Mouse (Mus musculus) heart, embryonic 14.5 days (tissue): Measurements from ENCODE around the gene Foxk1. TPM values are rescaled to one million over a fixed set of nuclear protein-coding genes. Genes with fewer than 3 reads are reported as not detected.
A peak's percentile ranks its signal among the peaks of the same experiment; 100 is the strongest.

Experiments used
- ATAC-seq: fragments of 200-750 bp; cut with Nextera tagmentation; 2 replicates; pipeline ENCODE4 v1.8.0; 2017; ENCODE audit warnings: low read depth, moderate TSS enrichment; ENCODE audit not compliant: insufficient number of reproducible peaks, insufficient read depth, low FRiP score
- H3K27ac ChIP-seq, 2 experiments: fragments of 200-500 bp in 1 of 2; fragments of 300-500 bp in 1 of 2; sonication (generic) in 1 of 2; replicated peaks in 1 of 2; 2 replicates each; pipeline ENCODE4 v1.5.1; 2012 to 2014; ENCODE audit warnings: low read depth in 2 of 2, low read length in 2 of 2, control low read depth in 1 of 2, mild to moderate bottlenecking in 1 of 2, mixed read lengths in 1 of 2; ENCODE audit not compliant: control insufficient read depth in 1 of 2, insufficient read depth in 1 of 2
- H3K27me3 ChIP-seq: fragments of 300-500 bp; sonication (generic); 2 replicates; pipeline ENCODE4 v1.6.1; 2014; ENCODE audit warnings: mild to moderate bottlenecking, low read length, control low read depth; ENCODE audit not compliant: control insufficient read depth, insufficient read depth
- H3K36me3 ChIP-seq: fragments of 300-500 bp; sonication (generic); 2 replicates; pipeline ENCODE4 v1.6.1; 2014; ENCODE audit warnings: mild to moderate bottlenecking, control low read depth, low read length, mixed read lengths; ENCODE audit not compliant: control insufficient read depth, insufficient read depth
- H3K4me1 ChIP-seq, 2 experiments: fragments of 200-500 bp in 1 of 2; fragments of 300-500 bp in 1 of 2; sonication (generic) in 1 of 2; 2 replicates each; pipeline ENCODE4 v1.6.1; 2012 to 2014; ENCODE audit warnings: low read length in 2 of 2, control low read depth in 1 of 2, mixed read lengths in 1 of 2; ENCODE audit not compliant: control insufficient read depth in 2 of 2, insufficient read depth in 2 of 2
- H3K4me2 ChIP-seq: fragments of 300-500 bp; sonication (generic); 2 replicates; pipeline ENCODE4 v1.6.1; 2014; ENCODE audit warnings: mild to moderate bottlenecking, low read length
- H3K4me3 ChIP-seq, 2 experiments: fragments of 200-500 bp in 1 of 2; fragments of 300-500 bp in 1 of 2; sonication (generic) in 1 of 2; 2 replicates each; pipeline ENCODE4 v1.5.1; 2012 to 2014; ENCODE audit warnings: low read length in 2 of 2, mild to moderate bottlenecking in 2 of 2, control low read depth in 1 of 2, low read depth in 1 of 2, moderate library complexity in 1 of 2; ENCODE audit not compliant: control insufficient read depth in 1 of 2, insufficient read depth in 1 of 2
- H3K9ac ChIP-seq: fragments of 300-500 bp; sonication (generic); 2 replicates; pipeline ENCODE4 v1.6.1; 2014; ENCODE audit warnings: mild to moderate bottlenecking, low read length
- H3K9me3 ChIP-seq: fragments of 300-500 bp; sonication (generic); 2 replicates; pipeline ENCODE4 v1.6.1; 2016; ENCODE audit warnings: low read length, control low read depth; ENCODE audit not compliant: control insufficient read depth
- WGBS: fragments of 180-500 bp; shearing (Covaris S2); extraction: QIAGEN DNeasy Blood & Tissue Kit; methylation state at CpG from one replicate; pipeline ENCODE4 v1.1.7; 2014; 5-methylcytosine and 5-hydroxymethylcytosine counted together
- polyA plus RNA-seq: library from polyadenylated mRNA; unstranded; fragments of >200 nt; fragmentation: Nextera tagmentation; extraction: Ambion mirVana; gene quantifications from 2 replicates; pipeline ENCODE4 v1.2.1, GENCODE M21; 2014

Foxk1 gene
- polyA plus RNA-seq, 1 experiment from 2014 or later, result 5.3 TPM

DNA sequence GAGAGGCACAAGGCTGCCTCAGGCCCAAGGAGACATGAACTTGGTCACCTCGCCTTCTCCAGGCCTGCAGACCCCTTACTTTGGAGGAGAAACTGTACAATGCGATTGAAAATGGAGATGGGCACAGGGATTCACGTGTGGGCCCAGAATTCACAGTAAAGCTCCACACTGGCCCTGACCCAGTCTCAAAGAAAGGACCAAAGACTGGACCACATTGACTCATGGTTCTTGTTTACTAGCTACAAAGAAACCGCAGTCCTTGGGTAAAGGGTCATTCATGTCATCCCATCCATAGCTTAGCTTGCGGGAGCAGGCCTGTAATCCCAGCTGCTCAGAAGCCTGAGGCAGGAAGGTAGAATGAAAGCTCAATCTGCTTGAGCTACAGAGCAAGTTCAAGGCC lies 82.3 kb downstream of the Foxk1 start:
- ATAC-seq, result no peak
- WGBS, result 93% methylated on average over 5 of the region's 5 CpGs

DNA sequence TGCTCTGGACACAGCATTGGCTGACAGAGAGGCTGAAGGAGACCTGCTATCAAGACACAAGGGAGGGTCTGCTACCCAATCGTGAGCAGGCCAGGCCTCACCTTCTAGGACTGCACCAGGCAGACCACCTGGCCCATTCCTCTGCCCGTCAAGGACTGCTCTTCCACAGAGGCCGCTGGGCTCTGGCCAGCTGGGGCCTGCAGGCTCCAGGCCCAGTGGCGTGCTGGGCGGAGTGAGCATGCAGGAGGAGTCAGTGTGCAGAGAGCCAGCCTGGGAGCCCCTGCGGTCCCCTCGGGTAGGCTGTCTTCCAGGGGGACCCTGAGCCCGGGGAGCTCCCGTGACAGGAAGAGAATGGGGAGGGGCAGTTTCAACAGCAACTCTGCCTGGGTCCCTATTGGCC lies 85.4 kb downstream of the Foxk1 start:
- H3K36me3 ChIP-seq, result no peaks in the 10 kb centered on the region
- H3K27ac ChIP-seq, result no peak overlapping the region
- H3K4me1 ChIP-seq, result no peaks in the 10 kb centered on the region
- H3K9ac ChIP-seq, result no peak overlapping the region
- no peaks in the 10 kb centered on the region for H3K27me3 ChIP-seq
- no peak overlapping the region for H3K4me2 ChIP-seq
- no peak for ATAC-seq
- no peaks in the 10 kb centered on the region for H3K9me3 ChIP-seq
- no peak overlapping the region for H3K4me3 ChIP-seq
- 67% methylated on average over 9 of the region's 9 CpGs for WGBS

More for the DNA sequence above, 82.3 kb downstream of the Foxk1 start:
- Histone ChIP-seq H3K27me3 (no peaks in the 10 kb centered on the region), H3K27ac (no peak overlapping the region), H3K4me3 (no peak overlapping the region), H3K4me1 (peaks cover 2 to 6% of the 10 kb centered on the region in 2 experiments; a peak in 3 of 4 replicates), H3K4me2 (no peak overlapping the region), H3K9ac (no peak overlapping the region), H3K36me3 (no peaks in the 10 kb centered on the region), H3K9me3 (no peaks in the 10 kb centered on the region)

DNA sequence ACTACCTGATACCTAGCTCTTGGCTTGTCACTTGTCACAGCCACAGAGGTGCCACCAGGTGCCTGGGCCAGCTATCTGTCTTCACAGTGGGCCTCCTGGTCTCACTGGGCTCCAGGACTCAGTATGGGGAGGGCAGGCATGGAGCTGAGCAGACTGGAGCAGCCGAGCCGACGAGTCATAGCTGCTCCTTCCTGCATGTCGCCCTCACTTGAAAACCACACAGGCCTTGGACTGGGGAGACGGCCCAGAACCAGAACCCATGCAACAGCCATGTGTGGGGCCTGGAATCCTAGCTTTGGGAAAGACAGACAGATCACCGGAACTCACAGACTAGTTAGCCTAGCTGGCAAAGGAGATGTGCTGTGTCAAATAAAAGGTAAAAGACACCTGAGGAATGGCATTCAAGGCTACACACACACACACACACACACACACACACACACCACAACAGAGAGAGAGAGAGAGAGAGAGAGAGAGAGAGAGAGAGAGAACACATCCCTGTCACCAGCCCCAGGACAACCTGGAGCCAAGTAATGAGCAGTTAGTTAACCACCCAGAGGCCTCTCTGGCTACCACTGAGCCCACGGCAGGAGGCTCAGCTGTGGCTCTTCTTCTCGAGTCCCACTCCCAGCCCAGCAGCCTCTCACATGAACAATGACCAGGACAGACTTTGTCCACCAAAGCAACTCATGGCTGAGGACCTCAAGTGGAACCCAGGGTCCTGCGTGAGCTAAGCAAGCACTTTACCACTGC lies 88.8 kb downstream of the Foxk1 start:
- ATAC-seq, result no peak
- Histone ChIP-seq H3K27ac (no peak overlapping the region), H3K27me3 (no peaks in the 10 kb centered on the region), H3K4me1 (peaks cover 1 to 5% of the 10 kb centered on the region in 2 experiments), H3K9ac (no peak overlapping the region), H3K36me3 (no peaks in the 10 kb centered on the region), H3K9me3 (no peaks in the 10 kb centered on the region), H3K4me2 (no peak overlapping the region), H3K4me3 (no peak overlapping the region)
- 64% methylated on average over 9 of the region's 9 CpGs for WGBS

DNA sequence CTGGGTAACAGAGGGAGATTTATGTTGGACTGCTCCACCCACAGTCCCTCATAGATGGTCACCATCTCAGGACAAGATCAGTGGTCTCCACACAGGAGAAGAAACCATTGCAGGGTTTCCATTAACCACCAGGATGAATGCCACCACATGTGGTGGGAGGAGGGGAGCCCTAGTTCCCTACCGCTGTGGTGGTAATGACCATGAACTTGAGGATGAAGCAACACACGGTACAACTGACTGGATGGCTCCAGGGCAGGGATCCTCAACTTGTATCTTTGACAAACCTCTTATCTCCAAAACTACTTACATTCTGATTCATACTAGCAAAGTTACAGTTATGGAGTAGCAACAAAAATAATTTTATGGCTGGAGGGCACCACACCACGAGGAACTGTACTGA lies 92.0 kb downstream of the Foxk1 start:
- H3K36me3 ChIP-seq, result no peaks in the 10 kb centered on the region
- no peak overlapping the region for H3K4me2 ChIP-seq
- H3K9ac ChIP-seq, result no peak overlapping the region
- ATAC-seq, result no peak
- H3K9me3 ChIP-seq, result no peaks in the 10 kb centered on the region
- H3K27ac ChIP-seq, result no peak overlapping the region
- H3K4me3 ChIP-seq, result no peak overlapping the region
- WGBS, result 88% methylated on average over 3 of the region's 3 CpGs
- peaks cover 7 to 12% of the 10 kb centered on the region in 2 experiments for H3K4me1 ChIP-seq
- H3K27me3 ChIP-seq, result no peaks in the 10 kb centered on the region

DNA sequence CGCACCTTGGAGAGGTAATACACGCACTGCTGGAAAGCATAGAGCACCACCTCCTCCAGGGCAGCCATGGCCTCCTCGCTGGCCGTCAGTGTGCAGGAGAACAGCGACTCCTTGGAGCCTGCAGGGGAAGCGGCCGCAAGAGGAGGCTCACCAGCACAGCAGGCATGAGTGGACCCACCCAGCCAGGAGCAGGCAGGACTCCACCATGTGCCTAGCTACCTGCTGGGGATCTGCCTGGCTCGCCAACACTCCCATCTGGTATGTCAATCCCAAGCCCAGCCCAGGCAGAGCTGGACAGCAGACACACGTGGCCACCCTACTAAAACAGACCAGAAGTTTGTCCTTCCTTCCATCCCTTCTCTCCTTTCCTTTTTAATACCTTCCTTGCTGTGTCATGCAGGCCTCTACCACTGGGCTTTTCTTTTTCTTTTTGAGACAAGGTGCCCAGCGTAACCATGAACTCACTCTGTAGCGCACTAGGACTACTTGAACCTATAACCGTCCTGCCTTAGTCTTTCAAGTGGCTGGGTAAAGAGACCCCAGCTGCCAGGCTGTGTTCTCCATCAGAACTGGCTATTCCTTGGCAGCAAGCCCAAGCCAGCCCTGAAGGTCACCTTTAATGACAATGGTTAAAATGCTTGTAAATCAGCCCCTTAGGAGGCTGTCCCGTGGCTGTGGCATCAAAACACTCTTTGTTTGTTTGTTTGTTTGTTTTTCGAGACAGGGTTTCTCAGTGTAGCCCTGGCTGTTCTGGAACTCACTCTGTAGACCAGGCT lies 94.2 kb downstream of the Foxk1 start:
- no peaks in the 10 kb centered on the region for H3K27me3 ChIP-seq
- no peak for ATAC-seq
- peak overlapping the region; percentile 15 to 59 for H3K27ac ChIP-seq
- H3K36me3 ChIP-seq, result no peaks in the 10 kb centered on the region
- H3K9ac ChIP-seq, result peak overlapping the region; percentile 30; the same call in 1 of the 2 replicates
- no peaks in the 10 kb centered on the region for H3K9me3 ChIP-seq
- H3K4me1 ChIP-seq, result peaks cover 7 to 12% of the 10 kb centered on the region in 2 experiments
- no peak overlapping the region for H3K4me3 ChIP-seq
- WGBS, result 49% methylated on average over 14 of the region's 14 CpGs
- H3K4me2 ChIP-seq, result peak overlapping the region; percentile 8; the same call in 1 of the 2 replicates

DNA sequence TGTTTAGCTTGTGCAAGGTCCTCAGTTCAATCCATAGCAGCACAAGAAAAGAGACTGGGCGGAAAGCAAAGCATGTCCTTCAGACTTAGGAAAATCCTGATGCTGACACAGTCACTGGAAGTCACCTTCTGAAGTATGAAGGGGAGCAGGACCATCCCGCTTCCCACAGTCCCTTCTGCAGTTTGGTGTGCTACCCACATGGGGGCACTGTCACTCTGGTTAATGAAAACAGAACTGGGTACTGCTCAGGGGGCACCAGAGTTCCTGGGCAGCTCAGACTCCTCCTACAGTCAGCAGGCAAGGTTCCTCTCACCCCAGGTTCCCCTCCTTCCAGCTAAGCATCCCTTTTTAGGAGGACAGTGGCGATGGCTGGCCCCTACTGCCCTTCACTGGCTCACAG lies 97.7 kb downstream of the Foxk1 start:
- ATAC-seq, result no peak
- WGBS, result 41% methylated on average over 3 of the region's 3 CpGs
- peaks cover 9 to 15% of the 10 kb centered on the region in 2 experiments for H3K4me1 ChIP-seq
- H3K36me3 ChIP-seq, result no peaks in the 10 kb centered on the region
- H3K27me3 ChIP-seq, result no peaks in the 10 kb centered on the region
- H3K4me3 ChIP-seq, result no peak overlapping the region
- H3K9ac ChIP-seq, result no peak overlapping the region
- no peaks in the 10 kb centered on the region for H3K9me3 ChIP-seq
- no peak overlapping the region for H3K27ac ChIP-seq
- H3K4me2 ChIP-seq, result no peak overlapping the region

DNA sequence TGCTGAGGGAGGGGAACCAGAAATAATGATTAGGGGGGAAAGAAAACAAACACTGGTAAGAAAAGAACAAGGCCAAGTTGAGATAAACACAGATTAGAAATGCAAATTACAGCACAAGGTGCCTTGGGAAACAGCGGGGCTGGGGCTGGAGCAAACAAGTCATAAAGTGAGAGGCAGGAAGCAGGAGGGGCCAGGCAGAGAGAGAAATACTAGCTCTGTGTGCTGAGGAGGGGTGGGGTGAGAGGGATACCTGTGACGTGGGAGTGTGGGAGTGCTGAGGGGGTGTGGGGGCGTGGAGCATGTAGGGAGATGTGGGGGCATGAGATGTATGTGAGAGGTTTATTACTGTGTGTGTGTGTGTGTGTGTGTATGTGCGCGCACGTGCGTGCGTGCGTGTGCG lies 99.6 kb downstream of the Foxk1 start:
- H3K9me3 ChIP-seq, result no peaks in the 10 kb centered on the region
- no peaks in the 10 kb centered on the region for H3K27me3 ChIP-seq
- H3K27ac ChIP-seq, result no peak overlapping the region
- H3K4me2 ChIP-seq, result no peak overlapping the region
- H3K4me1 ChIP-seq, result peaks cover 3 to 4% of the 10 kb centered on the region in 2 experiments; a peak in 1 of 4 replicates
- H3K4me3 ChIP-seq, result no peak overlapping the region
- H3K9ac ChIP-seq, result no peak overlapping the region
- ATAC-seq, result no peak
- WGBS, result 84% methylated on average over 10 of the region's 10 CpGs
- no peaks in the 10 kb centered on the region for H3K36me3 ChIP-seq
